Mouse (Mus musculus): Measurements from ENCODE around the gene Cdon. TPM values are rescaled to one million over a fixed set of nuclear protein-coding genes. Genes with fewer than 3 reads are reported as not detected.

Gene Cdon
- polyA plus RNA-seq, 1 experiment from 2014 or later: 4.7 TPM

DNA sequence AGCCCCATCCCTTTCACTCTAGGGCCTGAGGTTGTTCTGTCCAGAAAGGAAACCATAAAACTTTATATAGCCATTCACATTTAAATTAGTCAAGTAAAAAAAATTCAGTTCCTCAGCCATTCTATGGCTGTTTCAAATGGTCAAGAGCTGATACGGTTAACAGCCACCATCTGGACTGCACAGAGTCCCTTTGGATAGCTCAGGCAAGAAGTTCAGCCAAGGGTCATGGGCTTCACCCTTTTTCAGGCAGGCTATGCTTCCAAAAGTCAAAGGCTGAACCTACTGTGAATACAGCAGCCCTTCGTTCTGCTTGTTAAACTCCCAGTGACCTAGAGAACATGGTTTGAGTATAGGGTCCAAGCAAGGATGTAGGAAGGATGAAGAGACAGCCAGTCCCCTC lies 123.7 kb downstream of the Cdon start:
- ATAC-seq (ENCODE audit: borderline replicate concordance, extremely low read depth, low FRiP score, low TSS enrichment): no peak

DNA sequence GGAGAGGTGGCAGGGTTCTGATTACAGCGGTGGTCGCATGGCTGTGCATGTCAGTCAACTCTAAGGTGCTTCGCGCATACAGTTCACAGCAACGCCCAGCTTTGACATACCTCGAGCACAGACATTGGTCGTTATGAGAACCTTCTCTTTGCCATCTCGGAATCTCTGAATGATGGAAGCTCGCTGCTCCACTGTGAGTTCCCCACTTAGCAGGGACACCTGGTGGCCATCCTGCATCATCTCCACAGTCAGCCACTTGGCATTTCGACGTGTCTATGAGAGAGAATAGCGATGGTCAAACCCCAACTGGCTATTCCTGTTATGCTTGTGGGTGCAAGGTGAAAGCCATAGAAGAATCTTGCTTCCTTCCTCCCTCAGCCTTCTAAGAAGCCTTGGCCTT lies 124.8 kb downstream of the Cdon start:
- Histone ChIP-seq H3K9ac (no peak overlapping the region), H3K27me3 (no peaks in the 10 kb centered on the region), H3K4me3 (no peak overlapping the region), H3K4me2 (no peak overlapping the region), H3K9me3 (no peaks in the 10 kb centered on the region), H3K36me3 (no peaks in the 10 kb centered on the region), H3K4me1 (no peaks in the 10 kb centered on the region), H3K27ac (no peak overlapping the region)
- ATAC-seq (ENCODE audit: borderline replicate concordance, extremely low read depth, low FRiP score, low TSS enrichment): no peak
- WGBS: 61% methylated on average over 12 of the region's 12 CpGs

More for the DNA sequence above, 123.7 kb downstream of the Cdon start:
- Histone ChIP-seq H3K9me3 (no peaks in the 10 kb centered on the region), H3K27me3 (no peaks in the 10 kb centered on the region), H3K4me1 (no peaks in the 10 kb centered on the region), H3K4me3 (no peak overlapping the region), H3K9ac (no peak overlapping the region), H3K27ac (no peak overlapping the region), H3K4me2 (no peak overlapping the region), H3K36me3 (no peaks in the 10 kb centered on the region)
- 66% methylated on average over 2 of the region's 2 CpGs for WGBS

DNA sequence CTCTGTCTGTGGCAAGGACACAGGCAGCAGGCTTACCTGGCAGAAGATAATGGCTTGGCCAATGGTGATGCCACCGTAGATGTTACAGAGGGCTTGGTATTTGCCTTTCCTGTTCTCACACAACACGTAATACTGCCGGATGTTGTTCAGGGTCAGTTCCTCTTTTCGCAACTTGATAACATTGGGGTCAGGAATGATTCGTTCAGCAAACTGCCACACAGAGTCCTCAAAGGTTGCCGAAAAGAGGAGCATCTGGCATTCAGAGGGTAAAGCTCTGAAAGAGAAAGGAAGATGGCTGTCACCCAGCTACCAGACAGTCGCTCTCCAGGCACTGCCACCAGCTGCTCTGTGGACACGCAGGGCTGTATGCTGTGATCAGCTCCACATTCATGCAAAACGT lies 125.8 kb downstream of the Cdon start:
- Histone ChIP-seq H3K9ac (no peak overlapping the region), H3K36me3 (no peaks in the 10 kb centered on the region), H3K27me3 (no peaks in the 10 kb centered on the region), H3K9me3 (no peaks in the 10 kb centered on the region), H3K4me2 (no peak overlapping the region), H3K4me1 (no peaks in the 10 kb centered on the region), H3K4me3 (no peak overlapping the region), H3K27ac (no peak overlapping the region)
- ATAC-seq (ENCODE audit: borderline replicate concordance, extremely low read depth, low FRiP score, low TSS enrichment): no peak
- 69% methylated on average over 9 of the region's 9 CpGs for WGBS

DNA sequence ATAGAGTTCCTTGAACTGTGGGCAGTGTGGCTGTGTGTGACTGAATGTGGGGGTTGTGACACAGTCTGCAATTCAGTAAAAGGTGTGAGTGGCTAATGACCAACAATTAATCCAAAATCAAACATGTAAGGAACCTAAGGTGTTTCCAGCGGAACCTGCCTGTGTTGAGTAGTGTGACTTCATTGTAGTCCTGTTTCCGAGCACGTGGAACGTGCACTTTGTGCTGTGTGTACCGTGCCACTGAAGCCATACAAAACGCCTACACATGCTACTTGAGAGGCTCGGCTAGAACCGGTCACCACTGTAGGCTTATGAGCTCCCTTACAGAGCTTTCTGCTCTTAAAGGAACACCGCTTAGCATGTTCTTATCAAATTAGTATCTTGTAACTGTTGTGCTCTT lies 127.5 kb downstream of the Cdon start:
- no peaks in the 10 kb centered on the region for H3K27me3 ChIP-seq
- H3K4me3 ChIP-seq: no peak overlapping the region
- no peak overlapping the region for H3K9ac ChIP-seq
- ATAC-seq (ENCODE audit: borderline replicate concordance, extremely low read depth, low FRiP score, low TSS enrichment): no peak
- H3K9me3 ChIP-seq: no peaks in the 10 kb centered on the region
- no peaks in the 10 kb centered on the region for H3K4me1 ChIP-seq
- H3K36me3 ChIP-seq: no peaks in the 10 kb centered on the region
- H3K4me2 ChIP-seq: no peak overlapping the region
- 66% methylated on average over 9 of the region's 9 CpGs for WGBS
- no peak overlapping the region for H3K27ac ChIP-seq

DNA sequence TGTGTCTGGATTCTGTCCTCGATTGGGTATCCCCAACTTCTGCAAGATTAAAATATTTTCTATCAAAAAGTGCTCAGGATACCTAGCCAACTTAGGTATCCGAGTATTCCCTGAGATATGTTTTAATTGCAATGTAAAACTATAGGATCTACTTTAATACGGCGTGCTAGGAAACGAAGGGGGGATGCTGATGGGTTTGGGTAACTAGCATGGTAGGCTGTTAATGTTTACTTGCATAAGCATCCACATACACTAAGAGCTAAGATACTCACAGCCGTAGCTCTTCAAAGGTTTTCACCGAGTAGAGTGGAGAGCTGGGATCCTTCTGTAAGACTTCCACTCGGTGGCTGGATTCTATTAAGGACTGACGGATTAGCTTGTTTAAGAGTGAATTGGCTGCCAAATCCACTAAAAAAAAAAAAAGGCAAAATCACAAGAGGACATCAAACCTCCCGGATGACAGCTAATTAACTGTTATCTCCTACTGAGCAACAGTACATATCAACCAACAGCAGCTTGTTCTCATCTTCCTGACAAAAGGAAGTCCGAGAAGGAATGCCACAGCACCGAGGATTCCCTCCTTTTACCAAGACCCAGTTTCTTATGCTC lies 135.7 kb downstream of the Cdon start:
- H3K4me2 ChIP-seq: no peak overlapping the region
- H3K4me1 ChIP-seq: peaks cover 29% of the 10 kb centered on the region
- H3K9ac ChIP-seq: no peak overlapping the region
- no peak overlapping the region for H3K4me3 ChIP-seq
- H3K27me3 ChIP-seq: peaks cover 17% of the 10 kb centered on the region; the same call in 1 of the 2 replicates
- H3K36me3 ChIP-seq: peaks cover 6% of the 10 kb centered on the region
- no peaks in the 10 kb centered on the region for H3K9me3 ChIP-seq
- no peak overlapping the region for H3K27ac ChIP-seq
- no peak for ATAC-seq (ENCODE audit: borderline replicate concordance, extremely low read depth, low FRiP score, low TSS enrichment)
- 45% methylated on average over 12 of the region's 12 CpGs for WGBS

Other genes starting within 250 kb of the Cdon start
- 92.6 and 93.1 TPM in 2 replicates for gene Dcps, start 245.1 kb upstream of the Cdon start, polyA plus RNA-seq (2015; fragmentation: Nextera tagmentation; extraction: Ambion mirVana)
- 113 and 118 TPM in 2 replicates for gene Srpr, start 221.0 kb upstream of the Cdon start, polyA plus RNA-seq (2015; fragmentation: Nextera tagmentation; extraction: Ambion mirVana)
- gene Tirap, start 220.8 kb upstream of the Cdon start, polyA plus RNA-seq (2015; fragmentation: Nextera tagmentation; extraction: Ambion mirVana): 10.6 and 14.0 TPM in 2 replicates
- gene Foxred1, start 210.1 kb upstream of the Cdon start, polyA plus RNA-seq (2015; fragmentation: Nextera tagmentation; extraction: Ambion mirVana): 37.9 and 43.0 TPM in 2 replicates
- 35.9 and 36.7 TPM in 2 replicates for gene Fam118b, start 153.3 kb upstream of the Cdon start, polyA plus RNA-seq (2015; fragmentation: Nextera tagmentation; extraction: Ambion mirVana)
- gene Rpusd4, start 153.3 kb upstream of the Cdon start, polyA plus RNA-seq (2015; fragmentation: Nextera tagmentation; extraction: Ambion mirVana): 24.3 and 27.7 TPM in 2 replicates
- gene Gm1113, start 97.1 kb downstream of the Cdon start, polyA plus RNA-seq (2015; fragmentation: Nextera tagmentation; extraction: Ambion mirVana): not detected in 2 replicates
- 1.2 and 1.3 TPM in 2 replicates for gene Ddx25, start 137.4 kb downstream of the Cdon start, polyA plus RNA-seq (2015; fragmentation: Nextera tagmentation; extraction: Ambion mirVana)
- gene Pus3, start 137.5 kb downstream of the Cdon start, polyA plus RNA-seq (2015; fragmentation: Nextera tagmentation; extraction: Ambion mirVana): 15.1 and 15.9 TPM in 2 replicates
- gene Pate2, start 149.2 kb downstream of the Cdon start, polyA plus RNA-seq (2015; fragmentation: Nextera tagmentation; extraction: Ambion mirVana): 0.72 TPM in 2 replicates
- gene Hyls1, start 149.3 kb downstream of the Cdon start, polyA plus RNA-seq (2015; fragmentation: Nextera tagmentation; extraction: Ambion mirVana): 19.0 and 19.5 TPM in 2 replicates
- not detected in 2 replicates for gene Pate4, start 190.8 kb downstream of the Cdon start, polyA plus RNA-seq (2015; fragmentation: Nextera tagmentation; extraction: Ambion mirVana)
- gene Pate3, start 227.1 kb downstream of the Cdon start, polyA plus RNA-seq (2015; fragmentation: Nextera tagmentation; extraction: Ambion mirVana): not detected in 2 replicates

Measured in lung, embryonic 15.5 days (tissue).